Mouse (Mus musculus) hindbrain, embryonic 12.5 days (tissue): Measurements from ENCODE around the gene Fam71a. TPM values are rescaled to one million over a fixed set of nuclear protein-coding genes. Genes with fewer than 3 reads are reported as not detected.

ENCODE experiments used
- ATAC-seq: fragments of 200-750 bp; cut with Nextera tagmentation; 2 replicates; pipeline ENCODE4 v1.8.0; 2017; ENCODE audit warnings: moderate TSS enrichment; ENCODE audit not compliant: low FRiP score
- H3K27ac ChIP-seq: fragments of 300-500 bp; sonication (generic); 2 replicates; pipeline ENCODE4 v1.5.1; 2016; ENCODE audit warnings: mild to moderate bottlenecking
- H3K27me3 ChIP-seq: fragments of 300-500 bp; sonication (generic); 2 replicates; pipeline ENCODE4 v1.6.1; 2016; ENCODE audit warnings: mild to moderate bottlenecking
- H3K36me3 ChIP-seq: fragments of 300-500 bp; sonication (generic); 2 replicates; pipeline ENCODE4 v1.6.1; 2016; ENCODE audit warnings: mild to moderate bottlenecking
- H3K4me1 ChIP-seq: fragments of 300-500 bp; sonication (generic); 2 replicates; pipeline ENCODE4 v1.6.1; 2016
- H3K4me2 ChIP-seq: fragments of 300-500 bp; sonication (generic); replicated peaks from 2 replicates; pipeline ENCODE4 v1.6.1; 2016; ENCODE audit warnings: mild to moderate bottlenecking
- H3K4me3 ChIP-seq: fragments of 300-500 bp; sonication (generic); 2 replicates; pipeline ENCODE4 v1.5.1; 2016; ENCODE audit warnings: mild to moderate bottlenecking
- H3K9ac ChIP-seq: fragments of 300-500 bp; sonication (generic); 2 replicates; pipeline ENCODE4 v1.6.1; 2016; ENCODE audit warnings: mild to moderate bottlenecking, moderate library complexity
- H3K9me3 ChIP-seq: fragments of 300-500 bp; sonication (generic); replicated peaks from 2 replicates; pipeline ENCODE4 v1.6.1; 2016; ENCODE audit warnings: mild to moderate bottlenecking
- WGBS: fragments of 180-500 bp; shearing (Covaris S2); methylation state at CpG from one replicate; pipeline ENCODE4 v1.1.7; 2016; 5-methylcytosine and 5-hydroxymethylcytosine counted together
- polyA plus RNA-seq: library from polyadenylated mRNA; unstranded; fragments of >200 nt; fragmentation: Nextera tagmentation; extraction: Ambion mirVana; gene quantifications from 2 replicates; pipeline ENCODE4 v1.2.1, GENCODE M21; 2016

The Fam71a gene
- not detected in 2 replicates for polyA plus RNA-seq

GRCm38 (mm10) chr1:191164717-191165116 lies at the start of gene Fam71a:
Gene Fam71a, minus strand, starts transcription at chr1:191164817.
- no peak within 1 kb of the TSS for H3K27ac ChIP-seq
- H3K4me2 ChIP-seq = no peak within 1 kb of the TSS
- no peaks in the 10 kb centered on the region for H3K36me3 ChIP-seq
- no peak within 1 kb of the TSS for H3K9ac ChIP-seq
- whole genome bisulfite sequencing = 82% methylated on average over 3 of the region's 3 CpGs
- no peaks in the 10 kb centered on the region for H3K27me3 ChIP-seq
- ATAC-seq = no peak
- H3K4me1 ChIP-seq = peaks cover 8% of the 10 kb centered on the region; the same call in 1 of the 2 replicates
- no peak within 1 kb of the TSS for H3K4me3 ChIP-seq
- H3K9me3 ChIP-seq = no peaks in the 10 kb centered on the region; the same call in 1 of the 2 replicates

GRCm38 (mm10) chr1:191211096-191211495 lies 46.5 kb upstream of the Fam71a start:
- Histone ChIP-seq H3K9me3 (no peaks in the 10 kb centered on the region), H3K27ac (no peak overlapping the region), H3K36me3 (no peaks in the 10 kb centered on the region), H3K4me1 (peaks cover 2% of the 10 kb centered on the region; the same call in 1 of the 2 replicates), H3K4me2 (no peak overlapping the region), H3K27me3 (peaks cover 6% of the 10 kb centered on the region; the same call in 1 of the 2 replicates), H3K9ac (no peak overlapping the region), H3K4me3 (no peak overlapping the region)
- WGBS = 66% methylated on average over 2 of the region's 2 CpGs
- ATAC-seq = no peak

GRCm38 (mm10) chr1:191205791-191206190 lies 41.2 kb upstream of the Fam71a start:
- no peak overlapping the region for H3K27ac ChIP-seq
- H3K9me3 ChIP-seq = no peaks in the 10 kb centered on the region
- H3K27me3 ChIP-seq = no peaks in the 10 kb centered on the region
- no peak overlapping the region for H3K4me3 ChIP-seq
- WGBS = 83% methylated on average over 5 of the region's 5 CpGs
- no peak overlapping the region for H3K9ac ChIP-seq
- ATAC-seq = no peak
- no peak overlapping the region for H3K4me2 ChIP-seq
- no peaks in the 10 kb centered on the region for H3K4me1 ChIP-seq
- no peaks in the 10 kb centered on the region for H3K36me3 ChIP-seq

- 82% methylated on average over 5 of the region's 5 CpGs for WGBS
These were observed 40.3 kb upstream of the Fam71a start for GRCm38 (mm10) chr1:191204876-191205275.

GRCm38 (mm10) chr1:191203496-191203895 lies 38.9 kb upstream of the Fam71a start:
- WGBS = 83% methylated on average over 2 of the region's 2 CpGs
- Histone ChIP-seq H3K9ac (no peak overlapping the region), H3K4me2 (no peak overlapping the region), H3K36me3 (no peaks in the 10 kb centered on the region), H3K27me3 (no peaks in the 10 kb centered on the region), H3K4me1 (no peaks in the 10 kb centered on the region), H3K27ac (no peak overlapping the region), H3K4me3 (no peak overlapping the region), H3K9me3 (no peaks in the 10 kb centered on the region)
- no peak for ATAC-seq

More at GRCm38 (mm10) chr1:191204876-191205275, 40.3 kb upstream of the Fam71a start:
- Histone ChIP-seq H3K4me1 (no peaks in the 10 kb centered on the region), H3K4me3 (no peak overlapping the region), H3K36me3 (no peaks in the 10 kb centered on the region), H3K9me3 (no peaks in the 10 kb centered on the region), H3K4me2 (no peak overlapping the region), H3K27me3 (no peaks in the 10 kb centered on the region), H3K27ac (no peak overlapping the region), H3K9ac (no peak overlapping the region)
- no peak for ATAC-seq

GRCm38 (mm10) chr1:191202208-191202952 lies 37.8 kb upstream of the Fam71a start:
- H3K9ac ChIP-seq = no peak overlapping the region
- WGBS = 83% methylated on average over 11 of the region's 11 CpGs

GRCm38 (mm10) chr1:191200816-191201602 lies 36.4 kb upstream of the Fam71a start:
- Histone ChIP-seq H3K4me1 (no peaks in the 10 kb centered on the region), H3K4me2 (no peak overlapping the region), H3K27ac (no peak overlapping the region), H3K27me3 (no peaks in the 10 kb centered on the region), H3K4me3 (no peak overlapping the region), H3K9me3 (no peaks in the 10 kb centered on the region), H3K36me3 (no peaks in the 10 kb centered on the region), H3K9ac (no peak overlapping the region)
- ATAC-seq = no peak
- 91% methylated on average over 9 of the region's 9 CpGs for WGBS

More at GRCm38 (mm10) chr1:191202208-191202952, 37.8 kb upstream of the Fam71a start:
- no peaks in the 10 kb centered on the region for H3K27me3 ChIP-seq
- no peaks in the 10 kb centered on the region for H3K9me3 ChIP-seq
- H3K36me3 ChIP-seq = no peaks in the 10 kb centered on the region
- H3K4me3 ChIP-seq = no peak overlapping the region
- no peak for ATAC-seq
- no peaks in the 10 kb centered on the region for H3K4me1 ChIP-seq
- no peak overlapping the region for H3K27ac ChIP-seq
- H3K4me2 ChIP-seq = no peak overlapping the region

GRCm38 (mm10) chr1:191197916-191198315 lies 33.3 kb upstream of the Fam71a start:
- ATAC-seq = no peak
- Histone ChIP-seq H3K4me1 (no peaks in the 10 kb centered on the region), H3K27ac (no peak overlapping the region), H3K9ac (no peak overlapping the region), H3K9me3 (no peaks in the 10 kb centered on the region), H3K4me2 (no peak overlapping the region), H3K27me3 (no peaks in the 10 kb centered on the region), H3K4me3 (no peak overlapping the region), H3K36me3 (no peaks in the 10 kb centered on the region)
- 77% methylated on average over 7 of the region's 7 CpGs for WGBS

GRCm38 (mm10) chr1:191196016-191196415 lies 31.4 kb upstream of the Fam71a start:
- ATAC-seq = no peak
- H3K4me2 ChIP-seq = no peak overlapping the region
- peaks cover 5% of the 10 kb centered on the region; the same call in 1 of the 2 replicates for H3K27me3 ChIP-seq
- H3K4me1 ChIP-seq = no peaks in the 10 kb centered on the region
- WGBS = 88% methylated on average over 6 of the region's 6 CpGs
- no peak overlapping the region for H3K4me3 ChIP-seq
- no peak overlapping the region for H3K9ac ChIP-seq
- no peaks in the 10 kb centered on the region for H3K36me3 ChIP-seq
- no peak overlapping the region for H3K27ac ChIP-seq
- no peaks in the 10 kb centered on the region for H3K9me3 ChIP-seq

- no peaks in the 10 kb centered on the region for H3K4me1 ChIP-seq
- H3K9ac ChIP-seq = no peak overlapping the region
- H3K9me3 ChIP-seq = no peaks in the 10 kb centered on the region
- WGBS = 52% methylated on average over 14 of the region's 14 CpGs
- H3K27me3 ChIP-seq = peaks cover 12% of the 10 kb centered on the region; the same call in 1 of the 2 replicates
- H3K4me2 ChIP-seq = no peak overlapping the region
- no peak overlapping the region for H3K27ac ChIP-seq
- no peak overlapping the region for H3K4me3 ChIP-seq
- no peaks in the 10 kb centered on the region for H3K36me3 ChIP-seq
- ATAC-seq = no peak
These were observed 29.2 kb upstream of the Fam71a start for GRCm38 (mm10) chr1:191193657-191194424.

GRCm38 (mm10) chr1:191192751-191193150 lies 28.1 kb upstream of the Fam71a start:
- Histone ChIP-seq H3K27ac (no peak overlapping the region), H3K36me3 (no peaks in the 10 kb centered on the region), H3K9ac (no peak overlapping the region), H3K4me1 (no peaks in the 10 kb centered on the region), H3K4me3 (no peak overlapping the region), H3K4me2 (no peak overlapping the region), H3K27me3 (peaks cover 21% of the 10 kb centered on the region), H3K9me3 (no peaks in the 10 kb centered on the region)
- 87% methylated on average over 6 of the region's 6 CpGs for WGBS
- ATAC-seq = no peak

GRCm38 (mm10) chr1:191192213-191192612 lies 27.6 kb upstream of the Fam71a start:
- Histone ChIP-seq H3K4me2 (no peak overlapping the region), H3K4me1 (no peaks in the 10 kb centered on the region), H3K36me3 (no peaks in the 10 kb centered on the region), H3K9ac (no peak overlapping the region), H3K4me3 (no peak overlapping the region), H3K9me3 (no peaks in the 10 kb centered on the region), H3K27me3 (peaks cover 26% of the 10 kb centered on the region), H3K27ac (no peak overlapping the region)
- ATAC-seq = no peak
- WGBS = 73% methylated on average over 6 of the region's 6 CpGs
